Mouse (Mus musculus): ENCODE data around the gene Samsn1.

The Samsn1 gene

GRCm38 (mm10) chr16:75930222-75930553, 91.9 kb downstream of the Samsn1 start:
- DNase-seq, result no peak

- no peak for DNase-seq
Measured at GRCm38 (mm10) chr16:75929536-75930221, 92.4 kb downstream of the Samsn1 start.

GRCm38 (mm10) chr16:75926511-75926910, 95.6 kb downstream of the Samsn1 start:
- no peak for DNase-seq

- no peak for DNase-seq
Measured at GRCm38 (mm10) chr16:75920870-75921269, 101.2 kb downstream of the Samsn1 start.

GRCm38 (mm10) chr16:75919298-75919697, 102.8 kb downstream of the Samsn1 start:
- DNase-seq, result no peak

- no peak for DNase-seq
Measured at GRCm38 (mm10) chr16:75917712-75918111, 104.4 kb downstream of the Samsn1 start.

GRCm38 (mm10) chr16:75912051-75912450, 110.0 kb downstream of the Samsn1 start:
- DNase-seq, result no peak

- DNase-seq, result no peak
Measured at GRCm38 (mm10) chr16:75908635-75909494, 113.2 kb downstream of the Samsn1 start.

- no peak for DNase-seq
Measured at GRCm38 (mm10) chr16:75906790-75907189, 115.3 kb downstream of the Samsn1 start.

- DNase-seq, result no peak
Measured at GRCm38 (mm10) chr16:75906260-75906659, 115.8 kb downstream of the Samsn1 start.

GRCm38 (mm10) chr16:75905324-75905723, 116.8 kb downstream of the Samsn1 start:
- no peak for DNase-seq

GRCm38 (mm10) chr16:75904072-75904471, 118.0 kb downstream of the Samsn1 start:
- no peak for DNase-seq

GRCm38 (mm10) chr16:75903028-75903427, 119.1 kb downstream of the Samsn1 start:
- no peak for DNase-seq

- no peak for DNase-seq
Measured at GRCm38 (mm10) chr16:75899885-75900620, 122.0 kb downstream of the Samsn1 start.

- DNase-seq, result no peak
Measured at GRCm38 (mm10) chr16:75897828-75898367, 124.2 kb downstream of the Samsn1 start.

GRCm38 (mm10) chr16:75894263-75894901, 127.7 kb downstream of the Samsn1 start:
- DNase-seq, result no peak

- no peak for DNase-seq
Measured at GRCm38 (mm10) chr16:75893470-75893869, 128.6 kb downstream of the Samsn1 start.

- no peak for DNase-seq
Measured at GRCm38 (mm10) chr16:75889081-75889646, 132.9 kb downstream of the Samsn1 start.

- DNase-seq, result no peak
Measured at GRCm38 (mm10) chr16:75887203-75887602, 134.9 kb downstream of the Samsn1 start.

GRCm38 (mm10) chr16:75878885-75879284, 143.2 kb downstream of the Samsn1 start:
- DNase-seq, result no peak

GRCm38 (mm10) chr16:75877170-75877569, 144.9 kb downstream of the Samsn1 start:
- DNase-seq, result no peak

GRCm38 (mm10) chr16:75875896-75876295, 146.2 kb downstream of the Samsn1 start:
- DNase-seq, result no peak

Measured in cerebellum, adult 11-12 months (tissue).